Comparison of ENCODE assay signal across 19 mouse cellular contexts in genomic region chrX:36221366-36221765, GRCm38 (mm10). TPM values are rescaled to one million over a fixed set of nuclear protein-coding genes. Genes with fewer than 3 reads are reported as not detected.
DNase-seq lines count a peak whose midpoint lies in the region; ATAC-seq and TF ChIP-seq lines count a peak whose summit lies in the region.
"Had no signal": no experiment of that assay in that cellular context is flagged by ENCODE, and none has a peak within 500 bp of the region (broad histone marks: within the 10 kb centered on the region; RNA-seq: fewer than 3 reads in every experiment).

No protein-coding gene starts in this region.

- H3K36me3 ChIP-seq in forebrain, postnatal 0 days (ENCODE audit: insufficient read depth), result no peaks in the 10 kb centered on the region
- no peaks in the 10 kb centered on the region for H3K36me3 ChIP-seq in forebrain, embryonic 12.5 days (replicated peaks)
- H3K36me3 ChIP-seq in midbrain, postnatal 0 days (ENCODE audit: insufficient read depth, low read length), result no peaks in the 10 kb centered on the region
- no peaks in the 10 kb centered on the region for H3K36me3 ChIP-seq in midbrain, embryonic 10.5 days
- H3K36me3 ChIP-seq: embryonic facial prominence, embryonic 15.5 days; hindbrain, embryonic 15.5 days; limb, embryonic 12.5 days; neural tube, embryonic 13.5 days had no signal

- no peaks in the 10 kb centered on the region for H3K4me1 ChIP-seq in forebrain, postnatal 0 days (ENCODE audit: insufficient read depth)
- no peaks in the 10 kb centered on the region for H3K4me1 ChIP-seq in forebrain, embryonic 12.5 days
- no peaks in the 10 kb centered on the region for H3K4me1 ChIP-seq in midbrain, postnatal 0 days (ENCODE audit: insufficient read depth, low read length)
- no peaks in the 10 kb centered on the region for H3K4me1 ChIP-seq in midbrain, embryonic 10.5 days
- H3K4me1 ChIP-seq: embryonic facial prominence, embryonic 15.5 days; hindbrain, embryonic 15.5 days; limb, embryonic 12.5 days; neural tube, embryonic 13.5 days had no signal

- no peak overlapping the region for H3K9ac ChIP-seq in forebrain, postnatal 0 days
- no peak overlapping the region for H3K9ac ChIP-seq in forebrain, embryonic 12.5 days
- H3K9ac ChIP-seq in midbrain, postnatal 0 days (replicated peaks; ENCODE audit: low read length, poor library complexity, severe bottlenecking), result no peak overlapping the region
- H3K9ac ChIP-seq: embryonic facial prominence, embryonic 15.5 days; hindbrain, embryonic 15.5 days; limb, embryonic 12.5 days; neural tube, embryonic 13.5 days had no signal

- ATAC-seq in forebrain, postnatal 0 days, result no peak
- ATAC-seq in forebrain, embryonic 12.5 days (ENCODE audit: low FRiP score), result no peak
- ATAC-seq in midbrain, postnatal 0 days (ENCODE audit: low FRiP score), result no peak
- no peak for ATAC-seq in frontal cortex, adult (ENCODE audit: low TSS enrichment)
- ATAC-seq: forebrain, embryonic 14.5 days had no signal

- WGBS in forebrain, postnatal 0 days, result 50% methylated on average over 2 of the region's 2 CpGs
- 41% methylated on average over 2 of the region's 2 CpGs for WGBS in forebrain, embryonic 12.5 days
- WGBS in midbrain, postnatal 0 days, result 52% methylated on average over 2 of the region's 2 CpGs
- WGBS in midbrain, embryonic 10.5 days, result 37% methylated on average over 2 of the region's 2 CpGs

- H3K27ac ChIP-seq in forebrain, postnatal 0 days (ENCODE audit: low read depth, low read length), result no peak overlapping the region
- no peak overlapping the region for H3K27ac ChIP-seq in forebrain, embryonic 12.5 days
- no peak overlapping the region for H3K27ac ChIP-seq in midbrain, postnatal 0 days (ENCODE audit: low read depth, low read length)
- no peak overlapping the region for H3K27ac ChIP-seq in midbrain, embryonic 10.5 days (replicated peaks)
- H3K27ac ChIP-seq: embryonic facial prominence, embryonic 15.5 days; hindbrain, embryonic 15.5 days; limb, embryonic 12.5 days; neural tube, embryonic 13.5 days had no signal

- no peaks in the 10 kb centered on the region for H3K9me3 ChIP-seq in forebrain, postnatal 0 days (ENCODE audit: low read length)
- H3K9me3 ChIP-seq in forebrain, embryonic 12.5 days, result no peaks in the 10 kb centered on the region
- H3K9me3 ChIP-seq in midbrain, postnatal 0 days (ENCODE audit: low read length), result no peaks in the 10 kb centered on the region
- no peaks in the 10 kb centered on the region for H3K9me3 ChIP-seq in midbrain, embryonic 10.5 days (replicated peaks)
- H3K9me3 ChIP-seq: embryonic facial prominence, embryonic 15.5 days; hindbrain, embryonic 15.5 days; limb, embryonic 12.5 days; neural tube, embryonic 13.5 days had no signal

- H3K4me2 ChIP-seq in forebrain, postnatal 0 days (ENCODE audit: low read depth), result no peak overlapping the region
- H3K4me2 ChIP-seq in forebrain, embryonic 12.5 days, result no peak overlapping the region
- H3K4me2 ChIP-seq in midbrain, postnatal 0 days (ENCODE audit: low read depth, low read length, poor library complexity, severe bottlenecking), result no peak overlapping the region
- H3K4me2 ChIP-seq: embryonic facial prominence, embryonic 15.5 days; hindbrain, embryonic 15.5 days; limb, embryonic 12.5 days; neural tube, embryonic 13.5 days had no signal

- peak; percentile 17; the same call in 1 of the 2 replicates for TF ChIP-seq CTCF in forebrain, postnatal 0 days (IDR thresholded peaks at IDR 0.05; ENCODE audit: low read depth)
- peak; percentile 7; the same call in 1 of the 2 replicates for TF ChIP-seq CTCF in midbrain, postnatal 0 days (IDR thresholded peaks at IDR 0.05)

- no peak for DNase-seq in forebrain, postnatal 0 days
- DNase-seq in midbrain, postnatal 0 days (ENCODE audit: low spot score), result no peak
- no peak for DNase-seq in midbrain, embryonic 10.5 days (ENCODE audit: low spot score)
- DNase-seq in induced T-regulatory cell, adult 2 months (ENCODE audit: low read depth), result peak; percentile 18
- no peak for DNase-seq in kidney, adult 8-10 months
- DNase-seq in retina, embryonic 14.5 days (ENCODE audit: low spot score), result no peak
- DNase-seq: adrenal gland, postnatal 14 days; gastrocnemius, postnatal 25 days; kidney, postnatal 14 days; lung, postnatal 14 days; midbrain, embryonic 14.5 days had no signal

- H3K27me3 ChIP-seq in forebrain, postnatal 0 days (ENCODE audit: insufficient read depth, low read length), result no peaks in the 10 kb centered on the region
- H3K27me3 ChIP-seq in forebrain, embryonic 12.5 days, result no peaks in the 10 kb centered on the region
- no peaks in the 10 kb centered on the region for H3K27me3 ChIP-seq in midbrain, postnatal 0 days (ENCODE audit: insufficient read depth, low read length)
- H3K27me3 ChIP-seq in midbrain, embryonic 10.5 days (ENCODE audit: low read depth, poor library complexity, severe bottlenecking), result no peaks in the 10 kb centered on the region
- H3K27me3 ChIP-seq: embryonic facial prominence, embryonic 15.5 days; hindbrain, embryonic 15.5 days; limb, embryonic 12.5 days; neural tube, embryonic 13.5 days had no signal

- H3K4me3 ChIP-seq in forebrain, postnatal 0 days (ENCODE audit: low read depth, low read length), result no peak overlapping the region
- no peak overlapping the region for H3K4me3 ChIP-seq in forebrain, embryonic 12.5 days (replicated peaks)
- no peak overlapping the region for H3K4me3 ChIP-seq in midbrain, postnatal 0 days (ENCODE audit: low read depth, low read length)
- H3K4me3 ChIP-seq in midbrain, embryonic 10.5 days, result no peak overlapping the region
- H3K4me3 ChIP-seq: embryonic facial prominence, embryonic 15.5 days; hindbrain, embryonic 15.5 days; limb, embryonic 12.5 days; neural tube, embryonic 13.5 days had no signal

RNA-seq across cellular contexts. Expression of gene Zcchc12, which starts 25.7 kb away (rescaled TPM):
- total RNA-seq in forebrain, postnatal 0 days (2014; rRNA removed), result 308 and 413 TPM in 2 replicates
- 280 and 417 TPM in 2 replicates for polyA plus RNA-seq in forebrain, postnatal 0 days (2015; fragmentation: Nextera tagmentation; extraction: Ambion mirVana)
- polyA plus RNA-seq in forebrain, embryonic 12.5 days (2016; fragmentation: Nextera tagmentation; extraction: Ambion mirVana), result 56.2 and 67.6 TPM in 2 replicates
- total RNA-seq in midbrain, postnatal 0 days (2014; rRNA removed), result 306 and 396 TPM in 2 replicates
- polyA plus RNA-seq in midbrain, postnatal 0 days (2015; fragmentation: Nextera tagmentation; extraction: Ambion mirVana), result 609 and 627 TPM in 2 replicates
- polyA plus RNA-seq in midbrain, embryonic 10.5 days (2016; fragmentation: Nextera tagmentation; extraction: Ambion mirVana), result 11.1 and 30.5 TPM in 2 replicates
- total RNA-seq: common myeloid progenitor, adult 5-6 weeks; gastrocnemius, postnatal 25 days had no signal
